Mouse (Mus musculus) forebrain, embryonic 16.5 days (tissue): Measurements from ENCODE around the gene Carmil1. TPM values are rescaled to one million over a fixed set of nuclear protein-coding genes. Genes with fewer than 3 reads are reported as not detected.
"Not testable (repeated sequence)": the region's sequence is repeated elsewhere in the genome, so short reads cannot be mapped to it uniquely, and the experiment has no call there.

ENCODE experiments used
- ATAC-seq: fragments of 200-750 bp; cut with Nextera tagmentation; 2 replicates; pipeline ENCODE4 v1.8.0; 2017; ENCODE audit warnings: mild to moderate bottlenecking, moderate library complexity
- H3K27ac ChIP-seq: fragments of 300-500 bp; sonication (generic); 2 replicates; pipeline ENCODE4 v1.5.1; 2014; ENCODE audit warnings: low read length, control low read depth
- H3K27me3 ChIP-seq: fragments of 300-500 bp; sonication (generic); replicated peaks from 2 replicates; pipeline ENCODE4 v1.6.1; 2014; ENCODE audit warnings: low read length; ENCODE audit not compliant: control insufficient read depth, insufficient read depth
- H3K36me3 ChIP-seq: fragments of 300-500 bp; sonication (generic); 2 replicates; pipeline ENCODE4 v1.6.1; 2014; ENCODE audit not compliant: control insufficient read depth, insufficient read depth
- H3K4me1 ChIP-seq: fragments of 300-500 bp; sonication (generic); replicated peaks from 2 replicates; pipeline ENCODE4 v1.6.1; 2014; ENCODE audit warnings: low read length; ENCODE audit not compliant: control insufficient read depth, insufficient read depth
- H3K4me2 ChIP-seq: fragments of 300-500 bp; sonication (generic); 2 replicates; pipeline ENCODE4 v1.6.1; 2014; ENCODE audit warnings: mild to moderate bottlenecking, low read length, control low read depth
- H3K4me3 ChIP-seq: fragments of 300-500 bp; sonication (generic); replicated peaks from 2 replicates; pipeline ENCODE4 v1.5.1; 2014; ENCODE audit warnings: mild to moderate bottlenecking, low read length, control low read depth
- H3K9ac ChIP-seq: fragments of 300-500 bp; sonication (generic); replicated peaks from 2 replicates; pipeline ENCODE4 v1.6.1; 2014; ENCODE audit warnings: low read depth, low read length, control low read depth
- H3K9me3 ChIP-seq: fragments of 300-500 bp; sonication (generic); 2 replicates; pipeline ENCODE4 v1.6.1; 2016; ENCODE audit warnings: low read length; ENCODE audit not compliant: control insufficient read depth
- WGBS: fragments of 180-500 bp; shearing (Covaris S2); extraction: QIAGEN DNeasy Blood & Tissue Kit; methylation state at CpG from one replicate; pipeline ENCODE4 v1.1.7; 2014; 5-methylcytosine and 5-hydroxymethylcytosine counted together
- polyA plus RNA-seq: library from polyadenylated mRNA; unstranded; fragments of >200 nt; fragmentation: Nextera tagmentation; extraction: Ambion mirVana; gene quantifications from 2 replicates; pipeline ENCODE4 v1.2.1, GENCODE M21; 2015

Carmil1 gene
- polyA plus RNA-seq, 1 experiment from 2014 or later = 53.8 TPM

- H3K9me3 ChIP-seq = no peaks in the 10 kb centered on the region
- no peaks in the 10 kb centered on the region; the same call in 1 of the 2 replicates for H3K36me3 ChIP-seq
- no peaks in the 10 kb centered on the region for H3K27me3 ChIP-seq
- H3K9ac ChIP-seq = no peak overlapping the region
- H3K4me3 ChIP-seq = no peak overlapping the region
- H3K27ac ChIP-seq = peak overlapping the region; percentile 3; the same call in 1 of the 2 replicates
- ATAC-seq = no peak
- WGBS = 94% methylated on average over 3 of the region's 3 CpGs
- no peak overlapping the region for H3K4me2 ChIP-seq
- peaks cover 26% of the 10 kb centered on the region for H3K4me1 ChIP-seq
These were observed 173.5 kb downstream of the Carmil1 start for GRCm38 (mm10) chr13:24107058-24107457.

GRCm38 (mm10) chr13:24105838-24106237, 174.8 kb downstream of the Carmil1 start:
- Histone ChIP-seq H3K4me1 (peaks cover 32% of the 10 kb centered on the region), H3K27ac (peak overlapping the region; percentile 47)

GRCm38 (mm10) chr13:24105340-24105669, 175.3 kb downstream of the Carmil1 start:
- ATAC-seq = no peak
- H3K36me3 ChIP-seq = no peaks in the 10 kb centered on the region; the same call in 1 of the 2 replicates

More at GRCm38 (mm10) chr13:24105838-24106237, 174.8 kb downstream of the Carmil1 start:
- Histone ChIP-seq H3K36me3 (no peaks in the 10 kb centered on the region; the same call in 1 of the 2 replicates), H3K27me3 (no peaks in the 10 kb centered on the region), H3K9me3 (no peaks in the 10 kb centered on the region), H3K4me2 (no peak overlapping the region), H3K4me3 (no peak overlapping the region), H3K9ac (no peak overlapping the region)
- WGBS = 83% methylated on average over 5 of the region's 5 CpGs
- ATAC-seq = no peak

GRCm38 (mm10) chr13:24104611-24105339, 175.8 kb downstream of the Carmil1 start:
- H3K9me3 ChIP-seq, H3K36me3 ChIP-seq, H3K9ac ChIP-seq, H3K27ac ChIP-seq, H3K4me2 ChIP-seq, H3K4me3 ChIP-seq, H3K27me3 ChIP-seq: not testable (repeated sequence)
- WGBS = 66% methylated on average over 8 of the region's 9 CpGs
- H3K4me1 ChIP-seq = peaks cover 28% of the 10 kb centered on the region
- ATAC-seq = 0 out of 2 replicates have a peak, but pooled peaks have one; percentile 14

More at GRCm38 (mm10) chr13:24105340-24105669, 175.3 kb downstream of the Carmil1 start:
- H3K4me2 ChIP-seq = no peak overlapping the region
- 71% methylated on average over 1 of the region's 1 CpGs for WGBS
- no peak overlapping the region for H3K4me3 ChIP-seq
- no peaks in the 10 kb centered on the region for H3K9me3 ChIP-seq
- H3K27me3 ChIP-seq = no peaks in the 10 kb centered on the region
- H3K9ac ChIP-seq = no peak overlapping the region
- H3K4me1 ChIP-seq = peaks cover 31% of the 10 kb centered on the region
- H3K27ac ChIP-seq = no peak overlapping the region; the same call in 1 of the 2 replicates

- no peak overlapping the region for H3K4me3 ChIP-seq
- peaks cover 28% of the 10 kb centered on the region for H3K4me1 ChIP-seq
- H3K9ac ChIP-seq = no peak overlapping the region
- no peaks in the 10 kb centered on the region for H3K9me3 ChIP-seq
- no peak overlapping the region for H3K27ac ChIP-seq
- H3K36me3 ChIP-seq = no peaks in the 10 kb centered on the region; the same call in 1 of the 2 replicates
- no peak overlapping the region for H3K4me2 ChIP-seq
- 83% methylated on average over 4 of the region's 4 CpGs for WGBS
- ATAC-seq = no peak
- H3K27me3 ChIP-seq = no peaks in the 10 kb centered on the region
These were observed 176.6 kb downstream of the Carmil1 start for GRCm38 (mm10) chr13:24104016-24104415.

- no peaks in the 10 kb centered on the region; the same call in 1 of the 2 replicates for H3K36me3 ChIP-seq
- H3K4me3 ChIP-seq = no peak overlapping the region
- no peak overlapping the region for H3K4me2 ChIP-seq
- H3K27me3 ChIP-seq = no peaks in the 10 kb centered on the region
- H3K9me3 ChIP-seq = no peaks in the 10 kb centered on the region
- H3K4me1 ChIP-seq = peaks cover 25% of the 10 kb centered on the region
- no peak overlapping the region for H3K27ac ChIP-seq
- whole genome bisulfite sequencing = 92% methylated on average over 2 of the region's 2 CpGs
- no peak for ATAC-seq
- no peak overlapping the region for H3K9ac ChIP-seq
These were observed 177.4 kb downstream of the Carmil1 start for GRCm38 (mm10) chr13:24103152-24103551.

GRCm38 (mm10) chr13:24102256-24102655, 178.3 kb downstream of the Carmil1 start:
- Histone ChIP-seq H3K27ac (peak overlapping the region; percentile 69), H3K4me2 (no peak overlapping the region), H3K9ac (no peak overlapping the region), H3K36me3 (no peaks in the 10 kb centered on the region; the same call in 1 of the 2 replicates), H3K9me3 (no peaks in the 10 kb centered on the region), H3K4me3 (no peak overlapping the region), H3K4me1 (peaks cover 25% of the 10 kb centered on the region), H3K27me3 (no peaks in the 10 kb centered on the region)
- WGBS = 58% methylated on average over 4 of the region's 4 CpGs
- ATAC-seq = peak; percentile 60; the same call in 1 of the 2 replicates

- 0 out of 2 replicates have a peak, but pooled peaks have one; percentile 6 for ATAC-seq
- no peaks in the 10 kb centered on the region; the same call in 1 of the 2 replicates for H3K36me3 ChIP-seq
These were observed 179.2 kb downstream of the Carmil1 start for GRCm38 (mm10) chr13:24101157-24102130.

More at GRCm38 (mm10) chr13:24101157-24102130, 179.2 kb downstream of the Carmil1 start:
- Histone ChIP-seq H3K9me3 (no peaks in the 10 kb centered on the region), H3K4me1 (peaks cover 24% of the 10 kb centered on the region), H3K27ac (peak overlapping the region; percentile 69), H3K27me3 (no peaks in the 10 kb centered on the region), H3K4me3 (no peak overlapping the region), H3K9ac (no peak overlapping the region), H3K4me2 (no peak overlapping the region)
- 31% methylated on average over 11 of the region's 11 CpGs for WGBS
